Mouse (Mus musculus) liver, adult 2 months (tissue): ENCODE measurements around the gene Nbea.

Experiments
- CTCF ChIP-seq: fragments of 200-500 bp; IDR thresholded peaks from 2 replicates; pipeline ENCODE4 v1.5.1; 2011; ENCODE audit warnings: low read depth, low read length, control low read depth
- POLR2A ChIP-seq: fragments of 200-500 bp; IDR thresholded peaks from 2 replicates; pipeline ENCODE4 v1.6.1; 2011; ENCODE audit warnings: low read length, control low read depth; ENCODE audit not compliant: insufficient read depth; ENCODE audit errors: extremely low read depth

- TF ChIP-seq CTCF (no peak), POLR2A (no peak)
These were observed 495.4 kb downstream of the Nbea start for GRCm38 (mm10) chr3:55688098-55688497.
